In genomic region chr2:105089083-105089482, GRCm38 (mm10) we compare ENCODE assay signal across 17 mouse cellular contexts. TPM values are rescaled to one million over a fixed set of nuclear protein-coding genes. Genes with fewer than 3 reads are reported as not detected.
DNase-seq lines count a peak whose midpoint lies in the region; ATAC-seq and TF ChIP-seq lines count a peak whose summit lies in the region.
"Had no signal": no experiment of that assay in that cellular context is flagged by ENCODE, and none has a peak within 500 bp of the region (broad histone marks: within the 10 kb centered on the region; RNA-seq: fewer than 3 reads in every experiment).

No protein-coding gene starts in this region.

- TF ChIP-seq CTCF in stomach, postnatal 0 days (IDR thresholded peaks at IDR 0.05; ENCODE audit: low read depth): no peak

- H3K4me2 ChIP-seq in intestine, embryonic 14.5 days (ENCODE audit: low read length): peak overlapping the region; percentile 2; the same call in 1 of the 2 replicates
- H3K4me2 ChIP-seq in intestine, embryonic 16.5 days (ENCODE audit: low read depth, low read length): no peak overlapping the region
- H3K4me2 ChIP-seq in stomach, embryonic 14.5 days (replicated peaks; ENCODE audit: low read depth, low read length): no peak overlapping the region
- H3K4me2 ChIP-seq in stomach, postnatal 0 days (replicated peaks; ENCODE audit: low read depth): no peak overlapping the region
- H3K4me2 ChIP-seq in midbrain, embryonic 15.5 days: no peak overlapping the region
- H3K4me2 ChIP-seq: liver, embryonic 11.5 days had no signal

- H3K36me3 ChIP-seq in intestine, embryonic 14.5 days (ENCODE audit: control insufficient read depth, insufficient read depth, low read length): no peaks in the 10 kb centered on the region
- no peaks in the 10 kb centered on the region for H3K36me3 ChIP-seq in intestine, embryonic 16.5 days (ENCODE audit: control insufficient read depth, insufficient read depth, low read length)
- no peaks in the 10 kb centered on the region for H3K36me3 ChIP-seq in stomach, embryonic 14.5 days (ENCODE audit: control insufficient read depth, insufficient read depth, low read length)
- no peaks in the 10 kb centered on the region for H3K36me3 ChIP-seq in stomach, postnatal 0 days (ENCODE audit: control insufficient read depth, insufficient read depth, low read length)
- no peaks in the 10 kb centered on the region for H3K36me3 ChIP-seq in midbrain, embryonic 15.5 days (replicated peaks)

- ATAC-seq in intestine, embryonic 14.5 days (replicated peaks; ENCODE audit: low FRiP score, low TSS enrichment, low read depth): no peak
- no peak for ATAC-seq in intestine, embryonic 16.5 days
- no peak for ATAC-seq in stomach, embryonic 14.5 days (ENCODE audit: insufficient number of reproducible peaks, insufficient read depth, low FRiP score, low read depth)
- no peak for ATAC-seq in stomach, postnatal 0 days (ENCODE audit: low FRiP score, low TSS enrichment)
- ATAC-seq in midbrain, embryonic 15.5 days (replicated peaks): peak; percentile 3; the same call in 1 of the 2 replicates
- ATAC-seq: inflammation-experienced regulatory T-cells, adult 6 months had no signal

- H3K4me1 ChIP-seq in intestine, embryonic 14.5 days (replicated peaks; ENCODE audit: control insufficient read depth, insufficient read depth, low read length): peaks cover 13% of the 10 kb centered on the region
- peaks cover 5% of the 10 kb centered on the region for H3K4me1 ChIP-seq in intestine, embryonic 16.5 days (ENCODE audit: control insufficient read depth, insufficient read depth, low read length)
- H3K4me1 ChIP-seq in stomach, embryonic 14.5 days (ENCODE audit: control insufficient read depth, insufficient read depth, low read length): peaks cover 20% of the 10 kb centered on the region
- H3K4me1 ChIP-seq in stomach, postnatal 0 days (replicated peaks; ENCODE audit: control insufficient read depth, insufficient read depth): no peaks in the 10 kb centered on the region
- H3K4me1 ChIP-seq in midbrain, embryonic 15.5 days: peaks cover 17% of the 10 kb centered on the region

- H3K4me3 ChIP-seq in intestine, embryonic 14.5 days (ENCODE audit: low read depth, low read length): no peak overlapping the region
- H3K4me3 ChIP-seq in intestine, embryonic 16.5 days (ENCODE audit: low read length): no peak overlapping the region
- H3K4me3 ChIP-seq in stomach, embryonic 14.5 days (ENCODE audit: low read depth, low read length): no peak overlapping the region
- no peak overlapping the region for H3K4me3 ChIP-seq in stomach, postnatal 0 days (ENCODE audit: low read depth, low read length)
- H3K4me3 ChIP-seq in midbrain, embryonic 15.5 days: no peak overlapping the region

- no peaks in the 10 kb centered on the region for H3K9me3 ChIP-seq in intestine, embryonic 14.5 days (ENCODE audit: control insufficient read depth, low read length)
- no peaks in the 10 kb centered on the region for H3K9me3 ChIP-seq in intestine, embryonic 16.5 days (ENCODE audit: control insufficient read depth, low read length)
- H3K9me3 ChIP-seq in stomach, embryonic 14.5 days (ENCODE audit: control insufficient read depth, low read depth, low read length): no peaks in the 10 kb centered on the region
- H3K9me3 ChIP-seq in stomach, postnatal 0 days (ENCODE audit: control insufficient read depth, low read length): no peaks in the 10 kb centered on the region
- H3K9me3 ChIP-seq in midbrain, embryonic 15.5 days: no peaks in the 10 kb centered on the region

- no peak overlapping the region for H3K9ac ChIP-seq in intestine, embryonic 14.5 days (ENCODE audit: low read length)
- no peak overlapping the region for H3K9ac ChIP-seq in intestine, embryonic 16.5 days (ENCODE audit: low read depth, low read length)
- H3K9ac ChIP-seq in stomach, embryonic 14.5 days (replicated peaks; ENCODE audit: low read depth, low read length): no peak overlapping the region
- H3K9ac ChIP-seq in stomach, postnatal 0 days (ENCODE audit: low read length): no peak overlapping the region
- H3K9ac ChIP-seq in midbrain, embryonic 15.5 days: no peak overlapping the region

- TF ChIP-seq EP300 in stomach, postnatal 0 days (optimal IDR thresholded peaks at IDR 0.05): no peak

- H3K27ac ChIP-seq in intestine, embryonic 14.5 days (ENCODE audit: low read depth): peak overlapping the region; percentile 43; the same call in 1 of the 2 replicates
- H3K27ac ChIP-seq in intestine, embryonic 16.5 days (ENCODE audit: low read length): no peak overlapping the region
- H3K27ac ChIP-seq in stomach, embryonic 14.5 days (ENCODE audit: low read length): peak overlapping the region; percentile 78
- no peak overlapping the region for H3K27ac ChIP-seq in stomach, postnatal 0 days (replicated peaks)
- H3K27ac ChIP-seq in midbrain, embryonic 15.5 days: 0 out of 2 replicates have a peak overlapping the region, but pooled peaks have one; percentile 42

- no peaks in the 10 kb centered on the region for H3K27me3 ChIP-seq in intestine, embryonic 14.5 days (replicated peaks; ENCODE audit: control insufficient read depth, insufficient read depth, low read length)
- no peaks in the 10 kb centered on the region for H3K27me3 ChIP-seq in intestine, embryonic 16.5 days (replicated peaks; ENCODE audit: control insufficient read depth, insufficient read depth, low read length)
- H3K27me3 ChIP-seq in stomach, embryonic 14.5 days (ENCODE audit: control insufficient read depth, insufficient read depth, low read length): no peaks in the 10 kb centered on the region
- H3K27me3 ChIP-seq in stomach, postnatal 0 days (ENCODE audit: control insufficient read depth, insufficient read depth, low read length): no peaks in the 10 kb centered on the region
- H3K27me3 ChIP-seq in midbrain, embryonic 15.5 days (replicated peaks): no peaks in the 10 kb centered on the region
- H3K27me3 ChIP-seq: CH12.LX had no signal

- 38% methylated on average over 4 of the region's 4 CpGs for WGBS in intestine, embryonic 14.5 days
- 51% methylated on average over 4 of the region's 4 CpGs for WGBS in intestine, embryonic 16.5 days
- WGBS in stomach, embryonic 14.5 days: 32% methylated on average over 4 of the region's 4 CpGs
- 51% methylated on average over 4 of the region's 4 CpGs for WGBS in stomach, postnatal 0 days
- 61% methylated on average over 4 of the region's 4 CpGs for WGBS in midbrain, embryonic 15.5 days

- DNase-seq in intestine, embryonic 14.5 days (ENCODE audit: low spot score): no peak
- no peak for DNase-seq in stomach, postnatal 0 days (ENCODE audit: low spot score)
- DNase-seq in lung, postnatal 10 days: no peak
- DNase-seq in gastrocnemius, adult 8-10 months (ENCODE audit: low spot score in 2 of 2): no peak
- DNase-seq: adrenal gland, postnatal 36 days; cerebellum, adult 11 months; layer of hippocampus, postnatal 36 days; lung, postnatal 36 days; thymus, postnatal 25 days had no signal

RNA-seq across cellular contexts. Expression of gene Gm11060, which starts 2.7 kb away (rescaled TPM):
- not detected in 2 replicates for polyA plus RNA-seq in intestine, embryonic 14.5 days (2014; fragmentation: Nextera tagmentation; extraction: Ambion mirVana)
- polyA plus RNA-seq in intestine, embryonic 16.5 days (2015; fragmentation: Nextera tagmentation; extraction: Ambion mirVana): not detected in 2 replicates
- polyA plus RNA-seq in stomach, embryonic 14.5 days (2014; fragmentation: Nextera tagmentation; extraction: Ambion mirVana): not detected in 2 replicates
- polyA plus RNA-seq in stomach, postnatal 0 days (2015; fragmentation: Nextera tagmentation; extraction: Ambion mirVana): not detected in 2 replicates
- polyA plus RNA-seq in midbrain, embryonic 15.5 days (2015; fragmentation: Nextera tagmentation; extraction: Ambion mirVana): not detected in 2 replicates
- total RNA-seq in gastrocnemius, adult 8-10 months (2022): not detected
- total RNA-seq: adrenal gland, postnatal 36 days; CH12.LX; common myeloid progenitor, adult 5-6 weeks; layer of hippocampus, postnatal 36 days had no signal
- polyA plus RNA-seq: heart, embryonic 16.5 days; inflammation-experienced regulatory T-cells, adult 6 months; liver, embryonic 11.5 days had no signal

RNA-seq across cellular contexts. Expression of gene Wt1, which starts 37.2 kb away (rescaled TPM):
- polyA plus RNA-seq in intestine, embryonic 14.5 days (2014; fragmentation: Nextera tagmentation; extraction: Ambion mirVana): 18.4 and 20.1 TPM in 2 replicates
- 8.1 and 10.0 TPM in 2 replicates for polyA plus RNA-seq in intestine, embryonic 16.5 days (2015; fragmentation: Nextera tagmentation; extraction: Ambion mirVana)
- 18.6 and 23.9 TPM in 2 replicates for polyA plus RNA-seq in stomach, embryonic 14.5 days (2014; fragmentation: Nextera tagmentation; extraction: Ambion mirVana)
- polyA plus RNA-seq in stomach, postnatal 0 days (2015; fragmentation: Nextera tagmentation; extraction: Ambion mirVana): 3.6 and 5.0 TPM in 2 replicates
- 0.09 and 0.13 TPM in 2 replicates for polyA plus RNA-seq in midbrain, embryonic 15.5 days (2015; fragmentation: Nextera tagmentation; extraction: Ambion mirVana)
- total RNA-seq in gastrocnemius, adult 8-10 months (2022): not detected
- total RNA-seq: CH12.LX; common myeloid progenitor, adult 5-6 weeks; layer of hippocampus, postnatal 36 days had no signal
- polyA plus RNA-seq: inflammation-experienced regulatory T-cells, adult 6 months had no signal

Comparison
In these comparisons a context has a peak if more than half of its experiments do, and no peak if none do; other contexts are left out.
1. H3K27ac ChIP-seq: peak in intestine, embryonic 14.5 days (single experiment), stomach, embryonic 14.5 days (single experiment) and midbrain, embryonic 15.5 days (single experiment); none in intestine, embryonic 16.5 days (single experiment) and stomach, postnatal 0 days (single experiment).